Mouse (Mus musculus) stomach, postnatal 0 days (tissue): Measurements from ENCODE around the gene Sec22a.

ENCODE experiments used
- CTCF ChIP-seq: IDR thresholded peaks from 2 replicates; pipeline ENCODE4 v1.5.1; 2016; ENCODE audit warnings: antibody characterized with exemption, low read depth, mild to moderate bottlenecking, moderate library complexity
- EP300 ChIP-seq: optimal IDR thresholded peaks from 2 replicates; pipeline ENCODE3; 2016; ENCODE audit warnings: antibody characterized with exemption

DNA sequence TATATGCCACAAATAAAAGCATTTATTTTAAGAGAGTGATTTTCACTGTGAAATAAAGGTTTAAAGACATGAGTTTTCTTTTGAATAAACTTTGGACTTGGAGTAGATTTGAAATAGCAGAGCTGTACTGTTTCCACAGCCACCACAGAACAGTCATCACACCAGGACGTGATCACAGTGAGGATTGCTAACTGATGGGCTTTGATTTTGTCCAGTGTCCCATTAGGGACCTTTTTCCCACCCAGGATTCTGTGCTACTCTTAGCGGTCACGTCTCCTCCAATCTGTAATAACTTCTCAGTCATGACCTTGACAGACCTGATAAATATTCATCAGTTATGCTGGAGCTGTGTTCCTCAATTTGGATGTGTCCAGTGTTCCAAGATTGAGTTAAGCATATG lies 48.2 kb downstream of the Sec22a start:
- TF ChIP-seq CTCF (no peak), EP300 (no peak)
